Mouse (Mus musculus) hindbrain, embryonic 10.5 days (tissue): ENCODE measurements around the gene Amy1. TPM values are rescaled to one million over a fixed set of nuclear protein-coding genes. Genes with fewer than 3 reads are reported as not detected.
"Not testable (repeated sequence)": the region's sequence is repeated elsewhere in the genome, so short reads cannot be mapped to it uniquely, and the experiment has no call there.

Experiments
- DNase-seq: peaks from one replicate; pipeline ENCODE4 v3.0.0-alpha.2; 2017; ENCODE audit warnings: low spot score
- H3K27ac ChIP-seq: fragments of 300-500 bp; sonication (generic); 2 replicates; pipeline ENCODE4 v1.5.1; 2016; ENCODE audit warnings: mild to moderate bottlenecking, moderate library complexity
- H3K27me3 ChIP-seq: fragments of 300-500 bp; sonication (generic); 2 replicates; pipeline ENCODE4 v1.6.1; 2016; ENCODE audit warnings: mild to moderate bottlenecking; ENCODE audit not compliant: poor library complexity, insufficient read depth, severe bottlenecking
- H3K36me3 ChIP-seq: fragments of 300-500 bp; sonication (generic); 2 replicates; pipeline ENCODE4 v1.6.1; 2016; ENCODE audit warnings: mild to moderate bottlenecking, moderate library complexity
- H3K4me1 ChIP-seq: fragments of 300-500 bp; sonication (generic); replicated peaks from 2 replicates; pipeline ENCODE4 v1.6.1; 2016; ENCODE audit warnings: mild to moderate bottlenecking
- H3K4me3 ChIP-seq: fragments of 300-500 bp; sonication (generic); 2 replicates; pipeline ENCODE4 v1.5.1; 2016; ENCODE audit warnings: mild to moderate bottlenecking, moderate library complexity
- H3K9me3 ChIP-seq: fragments of 300-500 bp; sonication (generic); 2 replicates; pipeline ENCODE4 v1.6.1; 2016; ENCODE audit warnings: mild to moderate bottlenecking, moderate library complexity
- WGBS: fragments of 180-500 bp; shearing (Covaris S2); methylation state at CpG from one replicate; pipeline ENCODE4 v1.1.7; 2016; 5-methylcytosine and 5-hydroxymethylcytosine counted together
- polyA plus RNA-seq: library from polyadenylated mRNA; unstranded; fragments of >200 nt; fragmentation: Nextera tagmentation; extraction: Ambion mirVana; gene quantifications from 2 replicates; pipeline ENCODE4 v1.2.1, GENCODE M21; 2016

The Amy1 gene
- 0.41 and 0.65 TPM in 2 replicates for polyA plus RNA-seq

DNA sequence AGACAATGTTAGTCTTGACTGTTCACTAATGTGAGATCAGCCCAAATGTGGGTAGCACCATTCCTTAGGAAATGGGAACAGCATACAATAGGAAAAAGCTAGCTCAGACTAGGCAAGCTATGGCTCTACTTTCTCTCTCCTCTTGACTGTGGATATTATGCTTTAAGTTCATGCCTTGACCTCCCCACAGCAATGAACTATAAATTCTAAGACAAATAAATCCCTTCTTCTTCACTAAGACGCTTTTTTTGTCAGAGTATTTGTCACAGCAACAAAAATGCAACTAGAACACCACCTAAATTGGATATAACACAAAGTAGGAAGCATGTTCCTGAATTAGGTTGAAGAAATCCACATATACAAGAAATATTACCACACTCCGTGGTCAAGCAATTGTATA is at the start of gene Amy1:
Amy1 (minus strand) TSS at position 101 of the 400 bp plus-strand sequence.
- no peak for DNase-seq
- Histone ChIP-seq H3K27me3 (no peaks in the 10 kb centered on the region), H3K36me3 (peaks cover 79% of the 10 kb centered on the region), H3K4me3 (no peak within 1 kb of the TSS), H3K9me3 (no peaks in the 10 kb centered on the region), H3K4me1 (no peaks in the 10 kb centered on the region), H3K27ac (no peak within 1 kb of the TSS)
- 96% methylated on average over 2 of the region's 2 CpGs for WGBS

DNA sequence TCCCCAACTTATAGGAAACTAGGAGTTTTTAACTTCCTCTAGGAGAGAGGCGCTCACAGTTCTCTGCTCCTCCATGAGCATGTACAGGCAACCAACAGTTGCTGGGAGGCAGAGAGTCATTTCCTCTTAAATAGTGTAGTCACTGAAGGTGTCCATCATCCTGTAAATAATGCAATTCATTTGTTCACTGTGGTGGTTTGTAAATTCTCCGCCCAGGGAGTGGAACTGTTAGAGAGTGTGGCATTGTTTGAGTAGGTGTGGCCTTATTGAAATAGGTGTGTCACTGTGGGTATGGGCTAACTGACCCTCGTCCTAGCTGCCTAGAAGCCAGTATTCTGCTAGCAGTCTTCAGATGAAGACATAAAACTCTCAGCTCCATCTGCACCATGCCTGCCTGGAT is 47.8 kb upstream of the Amy1 start:
- WGBS, result 88% methylated on average over 3 of the region's 3 CpGs
- no peaks in the 10 kb centered on the region for H3K36me3 ChIP-seq
- DNase-seq, result no peak
- H3K27me3 ChIP-seq, result no peaks in the 10 kb centered on the region
- H3K9me3 ChIP-seq, result no peaks in the 10 kb centered on the region
- H3K4me1 ChIP-seq, result no peaks in the 10 kb centered on the region
- no peak overlapping the region for H3K4me3 ChIP-seq
- no peak overlapping the region for H3K27ac ChIP-seq

DNA sequence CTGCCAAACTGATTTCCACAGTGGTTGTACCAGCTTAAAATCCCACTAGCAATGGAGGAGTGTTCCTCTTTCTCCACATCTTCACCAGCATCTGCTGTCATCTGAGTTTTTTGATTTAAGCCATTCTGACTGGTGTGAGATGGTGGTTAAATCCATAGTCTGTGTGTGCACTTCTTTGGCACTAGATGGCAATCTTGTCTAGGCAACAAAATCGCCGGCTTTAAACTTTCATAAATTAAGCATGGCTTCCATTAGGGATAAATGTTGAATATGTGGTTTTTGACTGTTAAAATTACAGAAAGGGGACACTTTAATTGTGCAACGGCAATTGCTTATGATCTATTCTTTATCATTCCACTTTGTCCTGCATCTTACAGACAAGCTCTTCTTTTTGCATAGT is 44.9 kb upstream of the Amy1 start:
- not testable (repeated sequence) for H3K9me3 ChIP-seq, DNase-seq, H3K4me1 ChIP-seq, H3K36me3 ChIP-seq, H3K27me3 ChIP-seq, H3K4me3 ChIP-seq, H3K27ac ChIP-seq
- WGBS, result 52% methylated on average over 3 of the region's 3 CpGs

DNA sequence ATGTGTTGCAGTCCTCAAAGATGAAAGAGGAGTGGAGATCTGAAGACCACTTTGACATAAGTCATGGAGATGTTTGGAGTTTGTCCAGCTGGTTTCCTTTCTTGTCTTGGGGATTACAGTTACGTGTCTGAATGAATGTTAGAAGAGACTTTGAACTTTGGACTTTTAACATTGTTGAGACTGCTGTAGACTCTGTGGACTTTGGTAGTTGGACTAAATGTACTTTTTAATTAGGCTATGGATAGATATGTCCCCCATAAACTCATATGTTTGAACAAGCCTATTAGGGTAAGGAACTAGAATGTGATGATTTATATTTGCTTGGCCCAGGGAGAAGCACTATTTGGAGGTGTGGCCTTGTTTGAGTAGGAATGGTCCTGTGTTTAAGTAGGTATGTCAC is 33.0 kb upstream of the Amy1 start:
- Histone ChIP-seq H3K9me3 (no peaks in the 10 kb centered on the region), H3K4me1 (no peaks in the 10 kb centered on the region), H3K27me3 (no peaks in the 10 kb centered on the region), H3K36me3 (no peaks in the 10 kb centered on the region), H3K27ac (no peak overlapping the region), H3K4me3 (no peak overlapping the region)
- DNase-seq, result no peak
- 88% methylated on average over 1 of the region's 1 CpGs for whole genome bisulfite sequencing

DNA sequence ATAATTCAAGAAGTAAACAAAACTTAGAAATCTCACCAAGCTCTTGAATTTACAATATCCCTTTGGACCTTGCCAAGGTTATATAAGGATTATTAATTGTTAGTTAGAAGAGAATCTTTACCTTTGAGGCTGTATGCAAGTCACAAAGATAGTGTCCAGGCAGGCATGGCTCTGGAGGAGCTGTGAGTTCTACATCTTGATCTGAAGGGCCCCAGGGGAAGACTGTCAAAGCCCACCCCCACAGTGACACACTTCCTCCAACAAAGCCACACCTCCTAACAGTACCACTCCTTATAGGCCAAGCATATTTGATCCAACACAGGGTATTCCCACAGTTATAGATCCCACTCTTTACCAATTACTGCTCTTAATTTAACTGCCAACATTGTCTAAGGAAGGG is 27.7 kb upstream of the Amy1 start:
- H3K27me3 ChIP-seq, result no peaks in the 10 kb centered on the region
- H3K36me3 ChIP-seq, result no peaks in the 10 kb centered on the region
- peaks cover 6% of the 10 kb centered on the region for H3K4me1 ChIP-seq
- no peak overlapping the region for H3K27ac ChIP-seq
- DNase-seq, result no peak
- no peaks in the 10 kb centered on the region for H3K9me3 ChIP-seq
- no peak overlapping the region for H3K4me3 ChIP-seq

DNA sequence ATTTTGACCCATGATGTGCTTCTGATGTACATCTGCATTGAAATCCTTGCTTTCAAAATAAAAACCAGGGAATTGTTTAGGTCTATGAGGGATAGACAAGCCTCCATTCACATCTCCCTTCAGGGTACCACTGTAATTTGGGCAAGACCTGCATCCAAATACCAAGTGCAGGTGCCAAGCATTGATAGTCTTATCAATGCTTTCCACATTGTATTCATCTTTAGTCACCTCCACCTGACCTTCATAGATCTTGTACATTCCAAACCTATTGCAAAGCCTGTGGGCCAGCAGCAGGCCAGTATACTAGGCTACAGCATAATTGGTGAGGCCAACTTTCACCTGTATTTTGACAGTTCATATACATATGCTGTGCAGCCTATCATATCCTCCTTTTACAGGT is 25.1 kb upstream of the Amy1 start:
- Histone ChIP-seq H3K9me3 (no peaks in the 10 kb centered on the region), H3K4me3 (no peak overlapping the region), H3K4me1 (peaks cover 6% of the 10 kb centered on the region), H3K27me3 (no peaks in the 10 kb centered on the region), H3K27ac (no peak overlapping the region), H3K36me3 (peaks cover 15% of the 10 kb centered on the region)
- DNase-seq, result no peak

DNA sequence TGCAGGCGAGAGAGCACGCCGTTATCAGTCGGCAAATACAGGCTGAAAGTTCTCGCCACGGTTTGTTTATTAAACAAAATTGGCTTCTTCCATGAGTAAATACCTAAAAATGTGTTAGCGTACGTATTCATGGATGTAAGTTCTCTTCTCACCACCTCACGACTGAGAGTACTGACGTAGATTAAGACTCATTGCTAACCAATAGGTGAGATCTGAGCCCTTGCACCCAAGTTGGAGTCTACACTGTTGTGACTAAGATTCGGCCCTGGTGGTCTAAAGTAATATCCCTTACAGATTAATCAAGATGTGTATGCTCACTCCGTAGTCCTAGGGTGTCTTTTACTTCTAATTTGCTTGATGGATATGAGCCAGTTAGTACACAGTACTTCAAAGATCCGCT is 24.1 kb upstream of the Amy1 start:
- no peak for DNase-seq
- Histone ChIP-seq H3K36me3 (peaks cover 25% of the 10 kb centered on the region), H3K27me3 (no peaks in the 10 kb centered on the region), H3K27ac (peak overlapping the region; percentile 98), H3K4me1 (peaks cover 6% of the 10 kb centered on the region), H3K9me3 (no peaks in the 10 kb centered on the region), H3K4me3 (peak overlapping the region; percentile 75)
- 22% methylated on average over 13 of the region's 13 CpGs for WGBS

DNA sequence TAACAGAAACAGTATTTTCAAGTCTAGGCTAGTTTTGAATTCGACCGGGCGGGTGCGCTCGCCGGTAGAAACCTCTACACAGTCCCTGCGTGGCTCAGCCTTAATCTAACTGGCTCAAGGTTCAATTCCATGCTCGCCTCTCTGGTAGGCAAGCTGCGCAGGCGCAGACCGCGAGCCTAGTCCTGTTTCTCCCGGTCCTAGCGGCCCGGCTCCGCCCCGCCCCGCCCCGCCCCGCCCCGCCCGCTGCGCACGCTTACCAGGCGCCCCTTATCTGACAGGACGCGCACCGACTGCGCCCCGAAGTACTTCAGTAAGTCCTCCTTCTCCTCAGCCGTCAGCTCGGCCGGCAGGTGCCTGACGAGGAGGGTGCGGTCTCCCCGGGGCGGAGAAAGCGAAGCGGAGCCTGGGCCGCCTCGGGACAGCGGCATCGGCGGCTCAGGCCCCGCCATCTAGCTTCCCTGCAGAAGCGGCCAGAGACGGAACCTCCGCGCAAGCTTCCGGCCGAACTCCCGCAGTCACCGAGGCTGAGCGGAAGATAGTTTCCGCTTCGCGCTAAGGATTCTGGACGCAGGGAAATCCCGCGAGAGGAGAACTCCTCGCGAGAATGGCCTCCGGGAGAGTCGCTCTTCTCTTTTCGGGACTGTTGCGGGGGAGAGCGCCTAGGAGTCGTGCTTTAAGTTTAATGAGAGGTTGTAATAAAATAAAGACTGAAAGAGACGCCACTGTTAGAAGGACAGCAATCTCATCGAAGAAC is 23.3 kb upstream of the Amy1 start, which contains the start of gene Rnpc3:
Rnpc3 (minus strand) TSS at position 544 of the 754 bp plus-strand sequence.
- H3K9me3 ChIP-seq, result no peaks in the 10 kb centered on the region
- peak within 1 kb of the TSS; percentile 98 for H3K27ac ChIP-seq
- H3K36me3 ChIP-seq, result peaks cover 30% of the 10 kb centered on the region
- WGBS, result under 1% methylated on average over 70 of the region's 70 CpGs
- peaks cover 6% of the 10 kb centered on the region for H3K4me1 ChIP-seq
- peak within 1 kb of the TSS; percentile 75 for H3K4me3 ChIP-seq
- H3K27me3 ChIP-seq, result no peaks in the 10 kb centered on the region
- peak; percentile 95 for DNase-seq

DNA sequence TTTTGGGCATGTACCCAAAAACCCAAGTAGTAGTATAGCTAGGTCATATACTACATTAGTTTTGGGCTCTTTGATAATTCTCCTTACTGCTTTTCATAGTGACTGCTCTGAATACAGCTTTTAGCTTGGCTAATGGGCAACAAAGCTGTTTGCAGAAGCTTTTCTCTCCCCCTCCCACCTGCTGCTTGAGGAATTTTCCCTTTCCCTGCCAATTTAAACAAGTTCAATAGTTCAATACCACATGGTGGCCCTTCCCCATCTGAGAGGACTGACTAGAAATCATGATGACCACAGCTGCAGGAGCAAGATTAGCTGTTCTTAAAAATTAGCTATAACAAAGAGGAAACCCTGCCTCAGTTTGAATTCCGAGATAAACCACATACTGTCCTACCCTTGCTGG is 15.7 kb downstream of the Amy1 start:
- H3K27ac ChIP-seq, result no peak overlapping the region
- no peaks in the 10 kb centered on the region for H3K9me3 ChIP-seq

DNA sequence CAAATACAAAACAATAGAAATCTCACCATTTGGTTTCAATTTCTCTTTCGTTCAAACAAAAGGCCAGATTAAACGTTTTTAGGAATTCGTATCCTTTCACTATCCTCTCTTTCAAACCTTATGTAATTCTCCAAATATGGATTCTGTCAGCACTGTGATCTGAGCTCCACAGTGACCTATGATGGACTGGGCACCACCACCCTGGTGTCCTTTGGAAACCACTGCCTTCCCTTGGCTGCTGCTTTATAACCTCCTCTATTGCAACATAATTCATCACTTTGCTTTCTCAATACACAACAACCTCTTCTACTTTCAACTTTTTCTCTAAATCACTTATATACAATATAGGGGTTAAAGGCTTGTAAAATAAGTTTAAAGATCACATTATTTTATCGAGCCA is 31.9 kb downstream of the Amy1 start:
- Histone ChIP-seq H3K27me3 (no peaks in the 10 kb centered on the region), H3K27ac (no peak overlapping the region), H3K9me3 (no peaks in the 10 kb centered on the region), H3K4me3 (no peak overlapping the region), H3K36me3 (no peaks in the 10 kb centered on the region), H3K4me1 (no peaks in the 10 kb centered on the region)
- 85% methylated on average over 4 of the region's 4 CpGs for WGBS
- no peak for DNase-seq

More for the DNA sequence above, 15.7 kb downstream of the Amy1 start:
- DNase-seq, result no peak
- WGBS, result 71% methylated on average over 1 of the region's 1 CpGs
- Histone ChIP-seq H3K4me3 (no peak overlapping the region), H3K4me1 (no peaks in the 10 kb centered on the region), H3K36me3 (peaks cover 15% of the 10 kb centered on the region), H3K27me3 (no peaks in the 10 kb centered on the region)

DNA sequence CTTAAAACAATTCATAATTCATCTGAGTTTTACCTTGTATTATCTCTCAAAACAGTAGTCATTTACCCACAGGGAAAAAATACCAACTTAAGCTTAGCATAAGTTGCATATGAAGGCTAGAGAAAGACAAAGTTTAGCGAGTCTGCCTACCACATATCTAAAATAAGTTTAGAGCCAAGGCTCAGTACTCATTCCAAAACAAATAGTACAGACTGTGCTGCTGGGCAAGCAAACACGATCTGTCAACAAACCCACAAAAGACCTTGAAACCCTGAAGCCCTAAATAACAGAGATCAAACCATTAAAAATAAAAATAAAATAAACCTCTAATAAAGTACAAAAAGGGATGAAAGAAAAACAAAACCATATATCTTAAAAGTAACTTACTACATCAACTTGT is 32.4 kb downstream of the Amy1 start:
- no peaks in the 10 kb centered on the region for H3K36me3 ChIP-seq
- no peaks in the 10 kb centered on the region for H3K9me3 ChIP-seq
- H3K27me3 ChIP-seq, result no peaks in the 10 kb centered on the region
- no peak overlapping the region for H3K4me3 ChIP-seq
- no peaks in the 10 kb centered on the region for H3K4me1 ChIP-seq
- no peak for DNase-seq
- 76% methylated on average over 2 of the region's 2 CpGs for WGBS
- no peak overlapping the region for H3K27ac ChIP-seq

DNA sequence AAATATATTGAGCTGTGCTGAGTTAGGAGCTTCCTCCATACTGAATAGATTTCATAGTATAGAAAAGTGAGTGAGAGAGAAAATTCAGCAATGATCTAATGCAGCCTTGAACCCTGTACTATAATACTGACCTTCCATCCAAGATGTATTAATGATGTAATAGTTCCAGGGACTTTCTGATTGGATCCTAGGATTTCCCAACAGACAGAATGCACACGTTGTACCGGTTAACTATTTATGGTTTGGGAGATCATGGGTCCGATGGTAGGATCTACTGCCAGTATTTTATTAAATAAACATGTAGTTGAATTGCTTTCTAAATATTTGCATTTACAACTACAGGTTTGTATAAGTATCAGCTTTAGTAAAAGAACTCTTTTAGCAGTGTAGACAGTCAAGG is 34.3 kb downstream of the Amy1 start:
- WGBS, result 84% methylated on average over 3 of the region's 3 CpGs
- Histone ChIP-seq H3K27me3 (no peaks in the 10 kb centered on the region), H3K9me3 (peaks cover 4% of the 10 kb centered on the region), H3K36me3 (no peaks in the 10 kb centered on the region), H3K4me3 (no peak overlapping the region), H3K4me1 (no peaks in the 10 kb centered on the region), H3K27ac (no peak overlapping the region)
- DNase-seq, result no peak

DNA sequence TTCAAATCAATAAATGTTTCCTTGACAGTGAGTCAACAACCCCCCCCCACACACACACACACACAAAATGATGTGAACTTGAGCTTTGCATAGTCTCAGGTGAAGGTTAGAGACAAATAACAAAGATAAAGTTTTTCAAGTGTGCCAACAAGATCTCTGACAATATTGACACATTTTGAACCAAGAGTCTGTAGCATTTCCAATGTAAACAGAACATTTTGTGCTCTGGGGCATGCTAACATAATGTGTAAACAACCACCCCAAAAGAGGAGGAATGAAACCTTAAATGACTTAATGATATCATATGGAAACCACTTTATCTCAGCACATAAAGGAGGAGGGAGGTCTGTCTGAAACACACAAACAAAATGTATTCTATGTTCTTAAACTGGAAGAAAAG is 66.8 kb downstream of the Amy1 start:
- Histone ChIP-seq H3K36me3 (no peaks in the 10 kb centered on the region), H3K4me1 (no peaks in the 10 kb centered on the region), H3K27ac (no peak overlapping the region), H3K9me3 (no peaks in the 10 kb centered on the region), H3K4me3 (no peak overlapping the region), H3K27me3 (no peaks in the 10 kb centered on the region)
- DNase-seq, result no peak

DNA sequence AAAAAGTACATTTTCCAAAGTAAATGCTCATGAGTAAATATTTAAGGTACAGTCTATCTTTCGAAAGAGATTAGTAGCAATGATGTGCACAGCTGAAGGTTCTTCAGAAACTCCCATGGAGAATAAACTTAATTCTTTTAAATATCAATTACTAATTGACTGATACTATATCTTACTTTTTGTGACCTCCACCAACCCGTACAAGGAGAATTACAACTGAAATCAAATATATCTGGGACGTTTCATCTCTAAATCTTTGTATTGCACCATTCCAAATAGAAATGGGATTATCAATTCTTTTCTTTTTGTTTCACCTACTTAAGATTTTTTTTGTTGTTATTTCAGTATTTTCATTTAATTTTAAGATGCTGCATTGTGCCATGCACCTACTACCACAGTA is 74.2 kb downstream of the Amy1 start, which contains the start of gene Amy2a1:
Amy2a1 (minus strand) TSS at position 101 of the 400 bp plus-strand sequence.
- H3K4me3 ChIP-seq, H3K4me1 ChIP-seq, H3K27me3 ChIP-seq, H3K27ac ChIP-seq, DNase-seq, H3K36me3 ChIP-seq, H3K9me3 ChIP-seq: not testable (repeated sequence)
- WGBS, result 84% methylated on average over 3 of the region's 3 CpGs
